Mouse (Mus musculus): ENCODE data around the gene Olfr485. TPM values are rescaled to one million over a fixed set of nuclear protein-coding genes. Genes with fewer than 3 reads are reported as not detected.

The Olfr485 gene
- polyA plus RNA-seq, 1 experiment from 2014 or later: not detected

DNA sequence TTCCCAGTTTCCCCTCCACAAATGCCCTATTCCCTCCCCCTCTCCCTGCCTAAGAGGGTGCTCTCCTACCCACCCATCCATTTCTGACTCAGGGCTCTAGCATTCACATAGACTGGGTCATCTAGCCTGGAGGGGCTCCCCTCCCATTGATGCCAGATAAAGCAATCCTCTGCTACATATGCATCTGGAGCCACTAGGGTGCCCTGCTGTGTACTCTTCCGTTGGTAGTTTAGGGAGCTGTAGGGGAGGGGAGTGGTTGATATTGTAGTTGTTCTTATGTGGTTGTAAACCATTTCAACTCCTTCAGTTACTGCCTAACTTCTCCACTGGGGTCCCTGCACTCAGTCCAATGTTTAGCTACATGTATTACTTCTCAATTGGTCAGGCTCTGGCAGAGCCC is 39.0 kb downstream of the Olfr485 start:
- Histone ChIP-seq H3K9ac (replicated peaks; ENCODE audit: low read depth, low read length) (no peak overlapping the region), H3K4me3 (replicated peaks; ENCODE audit: low read length) (no peak overlapping the region), H3K4me1 (replicated peaks; ENCODE audit: control insufficient read depth, insufficient read depth, low read length) (no peaks in the 10 kb centered on the region), H3K27me3 (replicated peaks; ENCODE audit: control insufficient read depth, insufficient read depth, low read length) (no peaks in the 10 kb centered on the region), H3K4me2 (ENCODE audit: low read length) (no peak overlapping the region), H3K27ac (ENCODE audit: low read length) (no peak overlapping the region), H3K9me3 (ENCODE audit: control insufficient read depth, low read length) (no peaks in the 10 kb centered on the region), H3K36me3 (ENCODE audit: control insufficient read depth, insufficient read depth) (no peaks in the 10 kb centered on the region)
- no peak for ATAC-seq
- WGBS: 18% methylated on average over 1 of the region's 1 CpGs

Other genes with a start within 250 kb of the Olfr485 start
- gene Olfr473, start 229.4 kb downstream of the Olfr485 start, polyA plus RNA-seq (2015; fragmentation: Nextera tagmentation; extraction: Ambion mirVana): not detected in 2 replicates
- gene Olfr474, start 205.2 kb downstream of the Olfr485 start, polyA plus RNA-seq (2015; fragmentation: Nextera tagmentation; extraction: Ambion mirVana): not detected in 2 replicates
- not detected in 2 replicates for gene Olfr476, start 195.1 kb downstream of the Olfr485 start, polyA plus RNA-seq (2015; fragmentation: Nextera tagmentation; extraction: Ambion mirVana)
- not detected in 2 replicates for gene Olfr477, start 173.2 kb downstream of the Olfr485 start, polyA plus RNA-seq (2015; fragmentation: Nextera tagmentation; extraction: Ambion mirVana)
- gene Olfr478, start 125.9 kb downstream of the Olfr485 start, polyA plus RNA-seq (2015; fragmentation: Nextera tagmentation; extraction: Ambion mirVana): not detected in 2 replicates
- not detected in 2 replicates for gene Olfr479, start 109.2 kb downstream of the Olfr485 start, polyA plus RNA-seq (2015; fragmentation: Nextera tagmentation; extraction: Ambion mirVana)
- gene Olfr480, start 92.5 kb downstream of the Olfr485 start, polyA plus RNA-seq (2015; fragmentation: Nextera tagmentation; extraction: Ambion mirVana): not detected in 2 replicates
- not detected in 2 replicates for gene Olfr481, start 80.0 kb downstream of the Olfr485 start, polyA plus RNA-seq (2015; fragmentation: Nextera tagmentation; extraction: Ambion mirVana)
- gene Olfr482, start 62.3 kb downstream of the Olfr485 start, polyA plus RNA-seq (2015; fragmentation: Nextera tagmentation; extraction: Ambion mirVana): not detected in 2 replicates
- gene Olfr483, start 59.0 kb downstream of the Olfr485 start, polyA plus RNA-seq (2015; fragmentation: Nextera tagmentation; extraction: Ambion mirVana): not detected in 2 replicates
- not detected in 2 replicates for gene Olfr484, start 32.4 kb downstream of the Olfr485 start, polyA plus RNA-seq (2015; fragmentation: Nextera tagmentation; extraction: Ambion mirVana)
- gene Olfr486, start 12.9 kb upstream of the Olfr485 start, polyA plus RNA-seq (2015; fragmentation: Nextera tagmentation; extraction: Ambion mirVana): not detected in 2 replicates
- gene Olfr487, start 54.8 kb upstream of the Olfr485 start, polyA plus RNA-seq (2015; fragmentation: Nextera tagmentation; extraction: Ambion mirVana): not detected in 2 replicates
- not detected in 2 replicates for gene Olfr488, start 98.5 kb upstream of the Olfr485 start, polyA plus RNA-seq (2015; fragmentation: Nextera tagmentation; extraction: Ambion mirVana)
- gene Olfr490, start 129.1 kb upstream of the Olfr485 start, polyA plus RNA-seq (2015; fragmentation: Nextera tagmentation; extraction: Ambion mirVana): not detected in 2 replicates
- not detected in 2 replicates for gene Olfr491, start 153.6 kb upstream of the Olfr485 start, polyA plus RNA-seq (2015; fragmentation: Nextera tagmentation; extraction: Ambion mirVana)
- gene Olfr492, start 163.8 kb upstream of the Olfr485 start, polyA plus RNA-seq (2015; fragmentation: Nextera tagmentation; extraction: Ambion mirVana): not detected in 2 replicates
- not detected in 2 replicates for gene Olfr493, start 187.1 kb upstream of the Olfr485 start, polyA plus RNA-seq (2015; fragmentation: Nextera tagmentation; extraction: Ambion mirVana)
- gene Olfr494, start 205.5 kb upstream of the Olfr485 start, polyA plus RNA-seq (2015; fragmentation: Nextera tagmentation; extraction: Ambion mirVana): not detected in 2 replicates
- gene Olfr495, start 233.3 kb upstream of the Olfr485 start, polyA plus RNA-seq (2015; fragmentation: Nextera tagmentation; extraction: Ambion mirVana): not detected in 2 replicates

Data from forebrain, embryonic 16.5 days (tissue).